Mouse (Mus musculus) erythroblast, embryonic 14.5 days (primary cell): ENCODE data around the gene Ntm.

Experiments used
- GATA1 ChIP-seq: IDR thresholded peaks from 2 replicates; pipeline ENCODE4 v1.6.1; 2012; ENCODE audit warnings: low read length, inconsistent platforms, mixed read lengths
- TAL1 ChIP-seq: IDR thresholded peaks from 3 replicates; pipeline ENCODE4 v1.6.1; 2012; ENCODE audit warnings: low read length, inconsistent platforms, mixed read lengths

GRCm38 (mm10) chr9:29788855-29789254, 174.1 kb downstream of the Ntm start:
- TF ChIP-seq TAL1 (no peak), GATA1 (no peak)
